Mouse (Mus musculus): ENCODE measurements around the gene Wdr73. TPM values are rescaled to one million over a fixed set of nuclear protein-coding genes. Genes with fewer than 3 reads are reported as not detected.

Wdr73 gene
- polyA plus RNA-seq, 1 experiment from 2014 or later = 31.7 TPM

DNA sequence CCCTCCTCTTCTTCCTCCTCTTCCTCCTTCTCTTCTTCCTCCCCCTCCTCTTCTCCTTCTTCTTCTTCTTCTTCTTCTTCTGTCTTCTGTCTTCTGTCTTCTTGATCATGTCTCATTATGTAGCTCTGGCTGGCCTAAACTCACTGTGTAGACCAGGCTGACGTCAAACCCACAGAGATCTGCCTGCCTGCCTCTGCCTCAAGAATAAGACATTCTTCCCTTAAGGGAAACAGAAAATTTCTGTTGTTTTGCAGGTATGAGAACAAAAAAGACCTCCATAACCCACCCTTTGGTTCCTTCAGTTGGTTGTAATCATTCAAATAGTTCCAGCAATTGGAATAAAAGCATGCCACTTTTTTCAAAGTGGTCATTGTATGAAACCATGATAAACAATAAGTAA is 36.9 kb downstream of the Wdr73 start:
- ATAC-seq (ENCODE audit: low FRiP score) (no peak), DNase-seq (ENCODE audit: low spot score) (no peak)
- Histone ChIP-seq H3K27ac (no peak overlapping the region), H3K4me1 (replicated peaks; ENCODE audit: control insufficient read depth, insufficient read depth, low read length) (peaks cover 39% of the 10 kb centered on the region), H3K27me3 (ENCODE audit: control insufficient read depth, insufficient read depth, low read length) (no peaks in the 10 kb centered on the region), H3K9me3 (ENCODE audit: control insufficient read depth, low read length) (no peaks in the 10 kb centered on the region), H3K9ac (no peak overlapping the region), H3K4me3 (replicated peaks; ENCODE audit: low read length) (no peak overlapping the region), H3K36me3 (replicated peaks; ENCODE audit: control insufficient read depth, insufficient read depth) (peaks cover 52% of the 10 kb centered on the region), H3K4me2 (replicated peaks) (peak overlapping the region; percentile 80)
- 100% methylated on average over 1 of the region's 1 CpGs for WGBS

DNA sequence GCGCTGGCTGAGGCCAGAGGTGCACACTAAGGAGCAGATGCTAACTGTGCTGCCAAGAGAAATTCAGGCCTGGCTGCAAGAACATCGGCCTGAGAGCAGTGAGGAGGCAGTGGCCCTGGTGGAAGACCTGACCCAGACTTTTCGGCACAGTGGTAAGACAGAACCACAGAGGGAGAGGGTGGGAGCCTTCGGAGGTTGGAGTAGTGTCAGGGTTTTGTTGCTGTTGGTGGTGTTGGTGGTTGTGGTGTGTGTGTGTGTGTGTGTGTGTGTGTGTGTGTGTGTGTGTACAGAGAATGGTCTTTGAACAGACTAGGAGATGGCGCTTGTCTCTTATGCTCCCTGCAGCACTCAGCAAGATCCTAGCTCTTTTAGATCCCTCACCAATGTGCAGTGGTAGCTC is 37.5 kb downstream of the Wdr73 start:
- Histone ChIP-seq H3K27me3 (ENCODE audit: control insufficient read depth, insufficient read depth, low read length) (no peaks in the 10 kb centered on the region), H3K27ac (no peak overlapping the region), H3K36me3 (replicated peaks; ENCODE audit: control insufficient read depth, insufficient read depth) (peaks cover 46% of the 10 kb centered on the region), H3K9ac (0 out of 2 replicates have a peak overlapping the region, but pooled peaks have one; percentile 28), H3K4me2 (replicated peaks) (peak overlapping the region; percentile 80), H3K4me1 (replicated peaks; ENCODE audit: control insufficient read depth, insufficient read depth, low read length) (peaks cover 39% of the 10 kb centered on the region), H3K4me3 (replicated peaks; ENCODE audit: low read length) (peak overlapping the region; percentile 1; the same call in 1 of the 2 replicates), H3K9me3 (ENCODE audit: control insufficient read depth, low read length) (no peaks in the 10 kb centered on the region)
- 78% methylated on average over 5 of the region's 5 CpGs for WGBS
- DNase-seq (ENCODE audit: low spot score) (no peak), ATAC-seq (ENCODE audit: low FRiP score) (no peak)

DNA sequence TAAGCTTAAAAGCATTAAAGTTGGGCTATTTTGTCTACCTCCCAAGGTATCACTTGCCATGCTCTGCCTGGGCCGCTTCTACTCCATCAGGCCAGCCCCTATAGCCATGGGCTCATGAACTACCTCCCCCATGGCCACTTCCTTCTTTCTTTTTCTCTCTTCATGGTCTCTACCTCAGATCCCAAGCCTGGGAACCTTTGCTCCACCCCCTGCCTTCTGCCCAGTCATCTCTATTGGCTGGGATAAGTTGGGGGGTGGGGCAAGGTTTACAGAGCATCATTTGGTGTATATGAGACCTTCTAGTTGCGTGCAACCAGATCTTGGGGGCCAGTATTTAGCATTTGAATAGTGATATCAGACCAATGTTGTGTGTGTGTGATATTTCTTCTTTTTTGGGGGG is 38.6 kb downstream of the Wdr73 start:
- no peak overlapping the region for H3K9ac ChIP-seq

DNA sequence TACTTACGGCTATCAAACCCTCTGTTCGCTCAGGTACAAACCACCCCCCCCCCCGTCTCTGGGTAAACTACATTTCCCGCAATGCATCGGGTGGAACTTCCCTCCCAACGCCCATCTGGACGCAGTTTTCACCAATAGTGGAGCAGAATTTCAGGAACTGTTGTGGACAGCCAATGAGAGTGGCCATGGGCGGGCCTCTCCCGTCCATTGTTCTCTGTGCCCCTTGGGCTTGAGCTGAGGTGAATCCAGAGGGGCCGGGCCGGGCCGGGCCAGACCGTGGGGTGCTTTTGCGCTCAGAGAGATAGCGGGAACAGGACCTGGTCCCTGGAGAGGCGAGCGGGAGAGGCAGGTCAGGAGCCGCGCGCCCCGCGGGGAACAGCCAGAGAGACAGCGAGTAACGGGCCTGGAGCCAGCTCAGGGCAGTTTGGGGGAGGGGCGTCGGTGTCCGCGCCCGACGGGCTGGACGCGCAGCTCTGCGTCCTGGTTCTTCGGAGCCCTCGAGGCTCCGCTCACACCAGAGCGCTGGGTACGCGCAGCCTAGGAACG is 40.3 kb downstream of the Wdr73 start, which contains the start of gene Zscan2:
Gene Zscan2, plus strand, starts transcription at position 192 of the 546 bp plus-strand sequence.
- Histone ChIP-seq H3K4me2 (replicated peaks) (peak within 1 kb of the TSS; percentile 80), H3K4me3 (replicated peaks; ENCODE audit: low read length) (peak within 1 kb of the TSS; percentile 76), H3K4me1 (replicated peaks; ENCODE audit: control insufficient read depth, insufficient read depth, low read length) (peaks cover 39% of the 10 kb centered on the region), H3K36me3 (replicated peaks; ENCODE audit: control insufficient read depth, insufficient read depth) (peaks cover 20% of the 10 kb centered on the region), H3K9ac (peak within 1 kb of the TSS; percentile 91), H3K27me3 (ENCODE audit: control insufficient read depth, insufficient read depth, low read length) (no peaks in the 10 kb centered on the region), H3K27ac (peak within 1 kb of the TSS; percentile 91), H3K9me3 (ENCODE audit: control insufficient read depth, low read length) (no peaks in the 10 kb centered on the region)
- WGBS = 0% methylated on average over 40 of the region's 40 CpGs
- DNase-seq (ENCODE audit: low spot score) (peak; percentile 94), ATAC-seq (ENCODE audit: low FRiP score) (peak; percentile 97)

More for the DNA sequence above, 38.6 kb downstream of the Wdr73 start:
- no peak for ATAC-seq (ENCODE audit: low FRiP score)
- WGBS = 89% methylated on average over 2 of the region's 2 CpGs
- Histone ChIP-seq H3K4me2 (replicated peaks) (peak overlapping the region; percentile 80), H3K27ac (no peak overlapping the region), H3K4me1 (replicated peaks; ENCODE audit: control insufficient read depth, insufficient read depth, low read length) (peaks cover 39% of the 10 kb centered on the region), H3K4me3 (replicated peaks; ENCODE audit: low read length) (peak overlapping the region; percentile 76), H3K27me3 (ENCODE audit: control insufficient read depth, insufficient read depth, low read length) (no peaks in the 10 kb centered on the region), H3K9me3 (ENCODE audit: control insufficient read depth, low read length) (no peaks in the 10 kb centered on the region), H3K36me3 (replicated peaks; ENCODE audit: control insufficient read depth, insufficient read depth) (peaks cover 36% of the 10 kb centered on the region)
- no peak for DNase-seq (ENCODE audit: low spot score)

DNA sequence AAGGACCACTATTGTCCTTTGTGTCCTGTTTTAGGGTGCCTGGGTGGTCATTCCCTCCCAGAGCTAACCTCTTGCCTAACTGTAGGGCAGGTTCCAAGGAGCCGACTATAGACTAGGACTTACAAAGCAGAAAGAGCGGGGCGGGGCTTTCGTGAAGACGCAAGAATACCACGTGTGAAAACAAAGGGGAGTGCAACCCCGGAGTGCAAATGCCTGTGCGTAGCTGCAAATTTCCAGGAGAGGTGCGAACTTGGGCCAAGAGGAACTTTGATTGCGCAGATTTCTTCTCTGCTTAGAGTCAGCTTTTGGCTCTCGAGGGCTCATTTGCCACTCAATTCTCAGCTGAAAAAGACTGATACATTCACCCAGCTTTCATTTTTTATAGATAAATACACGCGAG is 40.8 kb downstream of the Wdr73 start:
- Histone ChIP-seq H3K27me3 (ENCODE audit: control insufficient read depth, insufficient read depth, low read length) (no peaks in the 10 kb centered on the region), H3K4me3 (replicated peaks; ENCODE audit: low read length) (peak overlapping the region; percentile 76), H3K27ac (no peak overlapping the region), H3K9me3 (ENCODE audit: control insufficient read depth, low read length) (no peaks in the 10 kb centered on the region), H3K36me3 (replicated peaks; ENCODE audit: control insufficient read depth, insufficient read depth) (peaks cover 14% of the 10 kb centered on the region), H3K4me2 (replicated peaks) (peak overlapping the region; percentile 74), H3K9ac (peak overlapping the region; percentile 65), H3K4me1 (replicated peaks; ENCODE audit: control insufficient read depth, insufficient read depth, low read length) (peaks cover 36% of the 10 kb centered on the region)
- ATAC-seq (ENCODE audit: low FRiP score) = peak; percentile 54; the same call in 1 of the 2 replicates
- WGBS = under 1% methylated on average over 13 of the region's 13 CpGs
- peak; percentile 74 for DNase-seq (ENCODE audit: low spot score)

DNA sequence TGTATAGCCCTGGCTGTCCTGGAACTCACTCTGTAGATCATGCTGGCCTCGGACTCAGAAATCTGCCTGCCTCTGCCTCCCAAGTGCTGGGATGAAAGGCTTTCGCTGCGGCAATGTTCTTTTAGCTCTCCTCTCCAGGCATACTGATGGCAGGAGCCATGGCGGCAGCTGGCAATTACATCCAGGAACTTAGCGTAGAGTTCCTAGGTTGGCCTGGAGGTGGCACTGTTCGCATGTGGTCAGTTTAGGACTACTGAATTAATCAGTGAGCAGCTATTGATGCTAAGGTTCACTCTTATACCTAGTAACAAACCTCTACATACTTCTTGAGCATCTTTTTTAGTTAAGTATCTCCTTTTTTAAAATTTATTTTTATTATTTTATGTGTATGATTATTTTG is 43.9 kb downstream of the Wdr73 start:
- no peaks in the 10 kb centered on the region for H3K36me3 ChIP-seq (replicated peaks; ENCODE audit: control insufficient read depth, insufficient read depth)
- DNase-seq (ENCODE audit: low spot score) = peak; percentile 76
- H3K9me3 ChIP-seq (ENCODE audit: control insufficient read depth, low read length) = no peaks in the 10 kb centered on the region
- peaks cover 8% of the 10 kb centered on the region for H3K4me1 ChIP-seq (replicated peaks; ENCODE audit: control insufficient read depth, insufficient read depth, low read length)
- H3K4me3 ChIP-seq (replicated peaks; ENCODE audit: low read length) = no peak overlapping the region
- no peak overlapping the region for H3K4me2 ChIP-seq (replicated peaks)
- H3K9ac ChIP-seq = no peak overlapping the region
- H3K27me3 ChIP-seq (ENCODE audit: control insufficient read depth, insufficient read depth, low read length) = no peaks in the 10 kb centered on the region
- ATAC-seq (ENCODE audit: low FRiP score) = no peak
- WGBS = 26% methylated on average over 6 of the region's 6 CpGs
- H3K27ac ChIP-seq = no peak overlapping the region

DNA sequence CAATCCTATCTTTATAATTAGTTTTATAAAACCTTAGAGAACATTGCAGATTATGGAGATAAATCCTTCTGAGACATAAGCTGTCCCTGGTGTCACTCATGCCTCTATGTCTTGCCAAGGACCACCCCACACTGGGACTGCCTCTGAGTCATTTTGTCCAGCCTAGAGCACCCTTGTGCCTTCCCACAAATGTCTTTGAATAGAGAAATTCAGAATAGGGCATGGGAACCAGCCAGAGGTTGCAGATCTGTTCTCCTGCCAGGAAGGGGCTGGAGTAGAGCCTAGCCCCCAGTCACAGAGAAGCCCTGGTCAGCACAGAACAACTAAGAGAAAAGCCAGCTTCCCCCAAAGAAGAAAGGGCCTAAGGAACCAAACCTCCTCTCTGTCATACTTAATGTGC is 45.8 kb downstream of the Wdr73 start:
- no peaks in the 10 kb centered on the region for H3K36me3 ChIP-seq (replicated peaks; ENCODE audit: control insufficient read depth, insufficient read depth)
- ATAC-seq (ENCODE audit: low FRiP score) = no peak
- H3K9ac ChIP-seq = no peak overlapping the region
- no peaks in the 10 kb centered on the region for H3K4me1 ChIP-seq (replicated peaks; ENCODE audit: control insufficient read depth, insufficient read depth, low read length)
- no peak for DNase-seq (ENCODE audit: low spot score)
- H3K4me3 ChIP-seq (replicated peaks; ENCODE audit: low read length) = no peak overlapping the region
- no peaks in the 10 kb centered on the region for H3K9me3 ChIP-seq (ENCODE audit: control insufficient read depth, low read length)
- no peak overlapping the region for H3K4me2 ChIP-seq (replicated peaks)
- no peaks in the 10 kb centered on the region for H3K27me3 ChIP-seq (ENCODE audit: control insufficient read depth, insufficient read depth, low read length)
- no peak overlapping the region for H3K27ac ChIP-seq

DNA sequence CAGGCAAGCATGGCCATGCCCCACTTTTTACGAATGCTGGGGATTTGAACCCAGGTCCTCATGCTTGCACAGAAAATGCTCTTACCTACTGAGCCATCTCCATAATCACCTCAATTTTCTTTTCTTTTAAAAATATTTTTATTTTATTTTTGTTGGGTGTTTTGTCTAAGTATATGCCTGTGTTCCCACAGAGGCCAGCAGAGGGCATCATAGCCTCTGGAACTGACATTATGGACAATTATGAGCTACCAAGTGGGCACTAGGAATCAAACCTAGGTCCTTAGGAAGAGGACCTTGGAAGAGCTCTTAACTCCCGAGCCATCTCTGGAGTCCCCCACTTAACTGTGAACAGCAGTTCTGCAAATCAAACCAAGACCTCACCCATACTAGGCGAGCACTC is 47.9 kb downstream of the Wdr73 start:
- no peaks in the 10 kb centered on the region for H3K4me1 ChIP-seq (replicated peaks; ENCODE audit: control insufficient read depth, insufficient read depth, low read length)
- H3K9ac ChIP-seq = no peak overlapping the region
- no peak for ATAC-seq (ENCODE audit: low FRiP score)
- H3K36me3 ChIP-seq (replicated peaks; ENCODE audit: control insufficient read depth, insufficient read depth) = no peaks in the 10 kb centered on the region
- DNase-seq (ENCODE audit: low spot score) = no peak
- no peak overlapping the region for H3K4me2 ChIP-seq (replicated peaks)
- H3K4me3 ChIP-seq (replicated peaks; ENCODE audit: low read length) = no peak overlapping the region
- H3K27ac ChIP-seq = no peak overlapping the region
- no peaks in the 10 kb centered on the region for H3K27me3 ChIP-seq (ENCODE audit: control insufficient read depth, insufficient read depth, low read length)
- no peaks in the 10 kb centered on the region for H3K9me3 ChIP-seq (ENCODE audit: control insufficient read depth, low read length)
- WGBS = 93% methylated on average over 3 of the region's 3 CpGs

DNA sequence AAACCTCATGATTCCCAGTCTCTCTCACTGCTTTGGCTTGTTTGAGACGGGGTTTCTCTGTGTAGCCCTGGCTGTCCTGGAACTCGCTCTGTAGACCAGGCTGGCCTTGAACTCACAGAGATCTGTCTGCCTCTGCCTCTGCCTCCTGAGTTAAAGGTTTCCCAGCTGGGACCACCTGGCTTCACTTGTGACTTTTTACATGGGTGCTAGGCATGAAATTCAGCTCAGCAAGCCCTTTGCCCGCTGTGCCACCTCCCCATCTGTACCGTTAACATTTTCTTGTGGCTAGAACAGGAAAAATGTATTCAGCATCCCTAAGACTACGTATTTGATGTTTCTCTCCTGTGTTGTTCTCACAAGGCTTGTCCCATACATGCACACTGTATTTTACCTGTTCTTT is 50.5 kb downstream of the Wdr73 start:
- Histone ChIP-seq H3K9ac (no peak overlapping the region), H3K4me2 (replicated peaks) (no peak overlapping the region), H3K4me3 (replicated peaks; ENCODE audit: low read length) (no peak overlapping the region), H3K27ac (no peak overlapping the region), H3K4me1 (replicated peaks; ENCODE audit: control insufficient read depth, insufficient read depth, low read length) (no peaks in the 10 kb centered on the region), H3K27me3 (ENCODE audit: control insufficient read depth, insufficient read depth, low read length) (no peaks in the 10 kb centered on the region), H3K9me3 (ENCODE audit: control insufficient read depth, low read length) (no peaks in the 10 kb centered on the region), H3K36me3 (replicated peaks; ENCODE audit: control insufficient read depth, insufficient read depth) (no peaks in the 10 kb centered on the region)
- DNase-seq (ENCODE audit: low spot score) (no peak), ATAC-seq (ENCODE audit: low FRiP score) (no peak)
- WGBS = 85% methylated on average over 5 of the region's 5 CpGs

DNA sequence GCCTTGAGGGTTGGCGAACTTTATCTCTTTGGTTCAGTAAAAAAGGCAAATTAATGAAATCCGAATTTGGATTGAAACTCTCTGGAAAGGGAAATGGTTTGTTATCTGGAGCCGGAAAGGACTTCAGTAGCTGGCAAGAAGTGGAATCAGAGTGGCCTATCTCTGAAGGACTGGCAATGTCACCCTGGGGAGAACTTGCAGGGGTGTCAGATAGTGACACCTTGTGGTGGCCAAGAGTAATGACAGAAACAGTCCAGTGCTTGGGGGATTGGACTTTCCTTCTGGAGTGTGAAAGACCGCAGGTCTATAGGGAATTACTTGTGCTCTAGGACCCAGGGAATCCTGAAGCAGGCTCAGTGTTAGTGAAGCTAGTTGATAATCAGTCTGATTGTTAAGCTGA is 51.4 kb downstream of the Wdr73 start:
- Histone ChIP-seq H3K36me3 (replicated peaks; ENCODE audit: control insufficient read depth, insufficient read depth) (no peaks in the 10 kb centered on the region), H3K9ac (no peak overlapping the region), H3K9me3 (ENCODE audit: control insufficient read depth, low read length) (no peaks in the 10 kb centered on the region), H3K27me3 (ENCODE audit: control insufficient read depth, insufficient read depth, low read length) (no peaks in the 10 kb centered on the region), H3K27ac (no peak overlapping the region), H3K4me2 (replicated peaks) (no peak overlapping the region), H3K4me1 (replicated peaks; ENCODE audit: control insufficient read depth, insufficient read depth, low read length) (no peaks in the 10 kb centered on the region), H3K4me3 (replicated peaks; ENCODE audit: low read length) (no peak overlapping the region)
- 29% methylated on average over 4 of the region's 4 CpGs for WGBS
- DNase-seq (ENCODE audit: low spot score) = peak; percentile 72
- no peak for ATAC-seq (ENCODE audit: low FRiP score)

Data from hindbrain, embryonic 14.5 days (tissue).